Mouse (Mus musculus) liver, embryonic 13.5 days (tissue): ENCODE measurements around the gene Tmem45a2. TPM values are rescaled to one million over a fixed set of nuclear protein-coding genes. Genes with fewer than 3 reads are reported as not detected.
"Not testable (repeated sequence)": the region's sequence is repeated elsewhere in the genome, so short reads cannot be mapped to it uniquely, and the experiment has no call there.

Source experiments
- ATAC-seq: fragments of 200-750 bp; cut with Nextera tagmentation; 2 replicates; pipeline ENCODE4 v1.8.0; 2017; ENCODE audit warnings: low read depth, mild to moderate bottlenecking, moderate number of reproducible peaks, moderate library complexity
- DNase-seq: peaks from one replicate; pipeline ENCODE4 v3.0.0; 2022
- H3K27ac ChIP-seq: fragments of 300-500 bp; sonication (generic); 2 replicates; pipeline ENCODE4 v1.5.1; 2015; ENCODE audit warnings: moderate library complexity, mild to moderate bottlenecking, inconsistent platforms
- H3K27me3 ChIP-seq: fragments of 300-500 bp; sonication (generic); 2 replicates; pipeline ENCODE4 v1.6.1; 2015; ENCODE audit warnings: mild to moderate bottlenecking, inconsistent platforms
- H3K36me3 ChIP-seq: fragments of 300-500 bp; sonication (generic); 2 replicates; pipeline ENCODE4 v1.6.1; 2015; ENCODE audit warnings: mild to moderate bottlenecking, inconsistent platforms
- H3K4me1 ChIP-seq: fragments of 300-500 bp; sonication (generic); replicated peaks from 2 replicates; pipeline ENCODE4 v1.6.1; 2015; ENCODE audit warnings: inconsistent platforms
- H3K4me2 ChIP-seq: fragments of 300-500 bp; sonication (generic); 2 replicates; pipeline ENCODE4 v1.6.1; 2015; ENCODE audit warnings: inconsistent platforms, mild to moderate bottlenecking, moderate library complexity
- H3K4me3 ChIP-seq: fragments of 300-500 bp; sonication (generic); replicated peaks from 2 replicates; pipeline ENCODE4 v1.5.1; 2015; ENCODE audit warnings: mild to moderate bottlenecking, inconsistent platforms
- H3K9ac ChIP-seq: fragments of 300-500 bp; sonication (generic); 2 replicates; pipeline ENCODE4 v1.6.1; 2015; ENCODE audit warnings: mild to moderate bottlenecking, inconsistent platforms
- H3K9me3 ChIP-seq: fragments of 300-500 bp; sonication (generic); replicated peaks from 2 replicates; pipeline ENCODE4 v1.6.1; 2016; ENCODE audit warnings: inconsistent platforms
- WGBS: fragments of 180-500 bp; shearing (Covaris S2); methylation state at CpG from one replicate; pipeline ENCODE4 v1.1.7; 2015; ENCODE audit not compliant: insufficient replicate concordance; 5-methylcytosine and 5-hydroxymethylcytosine counted together
- polyA plus RNA-seq: library from polyadenylated mRNA; unstranded; fragments of >200 nt; fragmentation: Nextera tagmentation; extraction: Ambion mirVana; gene quantifications from 2 replicates; pipeline ENCODE4 v1.2.1, GENCODE M21; 2015

Tmem45a2 gene
- polyA plus RNA-seq, 1 experiment from 2014 or later = not detected

DNA sequence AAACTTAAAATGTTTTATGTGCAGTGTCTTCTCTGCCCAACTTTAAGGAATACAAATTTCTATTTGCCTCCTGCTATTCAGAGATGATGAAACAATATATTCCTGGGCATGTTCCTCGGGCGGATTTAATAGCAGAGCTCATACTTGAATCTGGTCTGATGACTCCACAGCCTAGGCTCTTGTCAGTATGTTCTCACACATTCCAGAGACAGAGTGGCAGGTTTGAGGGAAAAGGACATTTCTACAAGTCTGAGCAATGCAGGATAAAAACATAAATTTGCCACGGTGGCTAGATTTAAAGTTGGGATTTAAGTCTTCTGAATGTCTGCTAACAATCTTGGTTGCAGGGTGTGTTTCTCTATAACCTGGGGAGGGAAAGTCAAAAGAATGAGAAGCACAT, 9.1 kb downstream of the Tmem45a2 start:
- no peaks in the 10 kb centered on the region for H3K4me1 ChIP-seq
- WGBS = 61% methylated on average over 3 of the region's 3 CpGs
- DNase-seq = no peak
- no peaks in the 10 kb centered on the region for H3K36me3 ChIP-seq
- H3K4me2 ChIP-seq = no peak overlapping the region
- no peak overlapping the region for H3K27ac ChIP-seq
- no peaks in the 10 kb centered on the region for H3K9me3 ChIP-seq
- H3K27me3 ChIP-seq = no peaks in the 10 kb centered on the region
- no peak overlapping the region for H3K9ac ChIP-seq
- H3K4me3 ChIP-seq = no peak overlapping the region
- no peak for ATAC-seq

- no peak for ATAC-seq
- Histone ChIP-seq H3K9ac (no peak overlapping the region), H3K4me2 (no peak overlapping the region), H3K4me1 (no peaks in the 10 kb centered on the region), H3K9me3 (no peaks in the 10 kb centered on the region), H3K27ac (no peak overlapping the region), H3K36me3 (no peaks in the 10 kb centered on the region), H3K4me3 (no peak overlapping the region), H3K27me3 (no peaks in the 10 kb centered on the region)
- no peak for DNase-seq
- WGBS = 58% methylated on average over 4 of the region's 4 CpGs
These were observed 14.2 kb downstream of the Tmem45a2 start for GRCm38 (mm10) chr16:57056995-57057394.

DNA sequence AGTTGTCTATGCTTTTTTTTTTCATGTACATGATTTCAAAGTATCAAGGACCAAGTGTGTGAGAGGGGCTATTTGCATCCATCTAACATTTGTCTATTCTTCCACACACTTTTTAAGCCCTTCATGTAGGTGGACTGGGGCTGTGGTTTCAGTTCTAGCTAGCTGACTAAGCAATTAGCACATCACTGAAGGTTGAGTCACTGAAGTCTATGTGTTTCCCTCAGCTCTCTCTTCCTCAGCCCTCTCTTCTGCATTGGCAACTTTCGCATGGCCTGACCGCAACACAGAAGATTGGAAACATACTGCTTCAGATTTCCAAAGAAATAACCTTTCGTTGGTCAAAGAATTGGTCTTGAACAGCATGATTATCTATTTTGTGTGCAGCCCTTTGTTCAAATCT, 21.2 kb downstream of the Tmem45a2 start:
- no peak overlapping the region for H3K9ac ChIP-seq
- H3K4me1 ChIP-seq = no peaks in the 10 kb centered on the region
- H3K27ac ChIP-seq = no peak overlapping the region
- WGBS = 72% methylated on average over 3 of the region's 3 CpGs
- H3K36me3 ChIP-seq = no peaks in the 10 kb centered on the region
- no peak overlapping the region for H3K4me3 ChIP-seq
- no peaks in the 10 kb centered on the region for H3K9me3 ChIP-seq
- DNase-seq (no peak), ATAC-seq (no peak)
- no peak overlapping the region for H3K4me2 ChIP-seq
- no peaks in the 10 kb centered on the region for H3K27me3 ChIP-seq

- Histone ChIP-seq H3K27me3 (no peaks in the 10 kb centered on the region), H3K36me3 (no peaks in the 10 kb centered on the region), H3K4me1 (no peaks in the 10 kb centered on the region), H3K9ac (no peak overlapping the region), H3K27ac (no peak overlapping the region), H3K4me3 (no peak overlapping the region), H3K4me2 (no peak overlapping the region), H3K9me3 (no peaks in the 10 kb centered on the region)
- 50% methylated on average over 5 of the region's 5 CpGs for WGBS
- ATAC-seq (no peak), DNase-seq (no peak)
These were observed 32.6 kb downstream of the Tmem45a2 start for GRCm38 (mm10) chr16:57038600-57038999.

DNA sequence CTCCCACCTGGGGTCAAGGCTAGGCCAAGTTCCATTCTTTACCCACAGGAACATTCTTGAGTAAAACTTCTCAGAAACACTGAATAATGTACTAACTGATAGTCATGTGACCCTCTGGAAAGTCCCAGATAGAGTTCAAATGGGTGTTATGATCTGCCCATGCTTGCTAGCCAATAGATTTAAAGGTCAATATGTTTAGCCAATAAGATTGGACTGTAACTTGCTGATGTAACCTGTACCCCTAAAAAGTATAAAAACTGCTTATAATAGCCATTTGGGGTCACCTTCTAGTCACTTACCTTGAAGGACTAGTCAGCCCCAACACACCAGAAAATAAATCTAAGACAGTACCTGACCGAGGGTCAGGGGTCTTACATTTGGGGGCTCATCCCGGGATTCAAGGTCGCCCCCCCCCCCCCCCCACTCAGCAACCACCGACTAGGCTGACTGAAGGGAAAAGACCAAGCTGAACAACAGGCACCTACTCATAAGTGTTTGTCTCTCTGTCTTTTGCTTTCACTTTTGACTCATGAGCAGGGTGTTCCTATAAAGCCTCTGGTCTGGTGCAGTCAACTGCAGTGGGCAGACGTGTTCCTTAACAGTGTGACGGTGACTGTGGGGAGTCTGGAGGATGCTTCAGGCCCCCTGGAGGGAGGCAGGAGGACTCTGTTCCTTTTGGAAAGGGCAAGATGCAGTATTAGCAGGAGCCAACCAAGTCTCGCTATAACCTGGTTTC, 40.9 kb downstream of the Tmem45a2 start:
- Histone ChIP-seq H3K9ac (no peak overlapping the region), H3K4me2 (no peak overlapping the region), H3K27ac (no peak overlapping the region), H3K36me3 (no peaks in the 10 kb centered on the region), H3K9me3 (0 out of 2 replicates have a peak, but pooled peaks cover 3% of the 10 kb centered on the region), H3K27me3 (no peaks in the 10 kb centered on the region), H3K4me3 (no peak overlapping the region), H3K4me1 (no peaks in the 10 kb centered on the region)
- no peak for DNase-seq
- 59% methylated on average over 7 of the region's 7 CpGs for WGBS
- no peak for ATAC-seq

DNA sequence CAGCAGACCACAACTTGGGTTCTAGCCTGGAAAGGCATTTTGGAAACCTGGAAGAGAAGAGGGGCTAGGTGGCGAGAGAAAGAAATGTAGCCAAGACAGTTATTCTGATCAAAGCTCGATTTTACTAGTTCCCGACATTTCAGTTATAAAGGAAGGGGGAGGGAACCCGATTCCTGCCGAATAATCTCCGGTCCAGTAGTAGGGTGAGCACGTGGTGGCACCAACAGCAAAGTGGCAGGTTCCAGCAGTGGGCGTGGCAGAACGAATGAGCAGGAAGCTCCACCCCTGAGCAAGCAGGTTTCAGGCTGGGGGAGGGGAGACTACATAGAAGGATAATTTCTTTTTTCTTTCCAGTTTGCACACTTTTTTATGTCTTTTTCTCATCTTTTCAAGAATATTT, 72.9 kb downstream of the Tmem45a2 start:
- not testable (repeated sequence) for H3K36me3 ChIP-seq, ATAC-seq, H3K9me3 ChIP-seq, H3K4me1 ChIP-seq, DNase-seq, H3K27me3 ChIP-seq, H3K9ac ChIP-seq, H3K4me2 ChIP-seq, H3K27ac ChIP-seq, H3K4me3 ChIP-seq
- 71% methylated on average over 9 of the region's 9 CpGs for WGBS

Other genes with a start within 250 kb of the Tmem45a2 start
- 0.79 and 1.7 TPM in 2 replicates for gene Tmem45a, start 185.2 kb downstream of the Tmem45a2 start, polyA plus RNA-seq
- not detected in 2 replicates for gene Lnp1, start 143.3 kb downstream of the Tmem45a2 start, polyA plus RNA-seq
- gene Tomm70a, start 50.3 kb upstream of the Tmem45a2 start, polyA plus RNA-seq = 30.7 and 34.3 TPM in 2 replicates
- 39.5 and 42.0 TPM in 2 replicates for gene Nit2, start 96.0 kb upstream of the Tmem45a2 start, polyA plus RNA-seq
- 4.9 and 6.5 TPM in 2 replicates for gene Tbc1d23, start 160.1 kb upstream of the Tmem45a2 start, polyA plus RNA-seq
- not detected in 2 replicates for gene Tmem30c, start 221.5 kb upstream of the Tmem45a2 start, polyA plus RNA-seq